Mouse (Mus musculus) MEL (cell line): ENCODE measurements at regions not wholly inside any gene's neighbourhood (a gene's known extent, or its start where the extent isn't known, plus 50 kb on each side); places are given as distances from the start of the nearest gene placed in this dataset.

Experiments
- CTCF ChIP-seq, 3 experiments: IDR thresholded peaks in 2 of 3; conservative IDR thresholded peaks in 1 of 3; 2 replicates each; pipeline ENCODE4 v1.5.1; 2011 to 2012; ENCODE audit warnings: low read length in 3 of 3, low read depth in 2 of 3, mild to moderate bottlenecking in 2 of 3, improper control_type of control experiment in 1 of 3, inconsistent platforms in 1 of 3, mixed read lengths in 1 of 3, moderate library complexity in 1 of 3; ENCODE audit not compliant: control insufficient read depth in 1 of 3, insufficient read depth in 1 of 3, poor library complexity in 1 of 3, severe bottlenecking in 1 of 3
- ELF1 ChIP-seq: IDR thresholded peaks from 2 replicates; pipeline ENCODE4 v1.6.1; 2014; ENCODE audit warnings: low read depth, mild to moderate bottlenecking, inconsistent platforms, low read length, improper control_type of control experiment, moderate library complexity
- EP300 ChIP-seq, 2 experiments: IDR thresholded peaks; 2 replicates each; pipeline ENCODE4 v1.6.1; 2011; ENCODE audit warnings: improper control_type of control experiment in 2 of 2, low read length in 2 of 2, low read depth in 1 of 2, mild to moderate bottlenecking in 1 of 2
- ZC3H11A ChIP-seq: IDR thresholded peaks from 2 replicates; pipeline ENCODE4 v1.6.1; 2012; ENCODE audit warnings: low read depth, mild to moderate bottlenecking, inconsistent platforms, low read length, improper control_type of control experiment

DNA sequence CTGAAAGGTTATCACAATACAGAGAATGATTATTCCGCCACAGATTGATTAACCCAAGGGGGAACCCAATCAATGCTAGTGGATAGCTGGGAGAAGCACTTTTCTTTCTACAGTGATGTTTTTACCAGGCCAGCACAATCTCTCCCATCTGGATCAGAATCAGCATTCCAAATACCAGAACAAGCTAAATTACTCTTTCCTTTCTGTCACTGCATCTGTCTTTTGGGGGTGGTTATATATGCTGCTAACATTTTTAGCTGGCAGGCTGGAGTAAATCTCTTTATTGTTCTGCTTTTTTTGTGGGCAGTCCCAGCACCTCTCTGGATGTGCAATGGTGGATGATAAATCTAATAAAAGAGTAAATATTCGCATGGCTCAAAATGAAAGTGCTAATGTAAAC, 242.3 kb upstream of the Cxxc4 start:
- TF ChIP-seq ELF1, result no peak
- TF ChIP-seq EP300 (IDR thresholded peaks at IDR 0.05; ENCODE audit: low read depth in 1 of 2, low read length in 2 of 2), result no peak
- TF ChIP-seq ZC3H11A, result no peak
- no peak for TF ChIP-seq CTCF (IDR thresholded peaks at IDR 0.05 in 2 of 3, conservative IDR thresholded peaks at IDR 0.05 in 1 of 3; ENCODE audit: control insufficient read depth in 1 of 3, insufficient read depth in 1 of 3, low read depth in 2 of 3, low read length in 3 of 3, poor library complexity in 1 of 3, severe bottlenecking in 1 of 3)
